ENCODE assay signal across 8 mouse cellular contexts in the genomic region with DNA sequence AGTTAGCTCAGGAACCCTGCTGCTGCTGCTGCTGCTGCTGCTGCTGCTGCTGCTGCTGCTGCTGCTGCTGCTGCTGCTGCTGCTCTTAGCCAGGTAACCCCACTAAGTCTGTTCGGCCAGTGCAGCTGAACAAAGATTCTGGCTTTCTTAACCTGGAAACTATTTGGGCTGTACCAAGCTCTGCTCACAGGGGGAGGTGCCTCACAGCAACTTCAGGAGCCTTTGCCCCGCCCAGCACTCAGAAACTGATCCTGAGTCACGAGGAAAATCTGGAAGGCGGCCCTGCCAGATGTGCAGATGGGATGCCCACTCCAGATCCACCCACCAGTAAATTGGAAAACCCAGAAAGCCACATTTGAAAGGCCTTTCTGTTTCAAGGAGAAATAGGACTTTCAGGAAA. TPM values are rescaled to one million over a fixed set of nuclear protein-coding genes. Genes with fewer than 3 reads are reported as not detected.
DNase-seq lines count a peak whose midpoint lies in the region; ATAC-seq lines count a peak whose summit lies in the region.

Capn6 (minus strand) TSS at position 203 of the 400 bp plus-strand sequence.

- H3K27me3 ChIP-seq in embryonic facial prominence, embryonic 12.5 days: no peaks in the 10 kb centered on the region
- H3K27me3 ChIP-seq in liver, embryonic 15.5 days: no peaks in the 10 kb centered on the region

- no peaks in the 10 kb centered on the region for H3K9me3 ChIP-seq in embryonic facial prominence, embryonic 12.5 days
- no peaks in the 10 kb centered on the region for H3K9me3 ChIP-seq in liver, embryonic 15.5 days (replicated peaks)

- H3K27ac ChIP-seq in embryonic facial prominence, embryonic 12.5 days: peak within 1 kb of the TSS; percentile 74; the same call in 1 of the 2 replicates
- H3K27ac ChIP-seq in liver, embryonic 15.5 days (replicated peaks): no peak within 1 kb of the TSS

- peak; percentile 52; the same call in 1 of the 2 replicates for ATAC-seq in embryonic facial prominence, embryonic 12.5 days (ENCODE audit: insufficient number of reproducible peaks, insufficient read depth, low FRiP score, low TSS enrichment)
- ATAC-seq in liver, embryonic 15.5 days (ENCODE audit: insufficient read depth): no peak

- peak within 1 kb of the TSS; percentile 46 for H3K4me3 ChIP-seq in embryonic facial prominence, embryonic 12.5 days
- no peak within 1 kb of the TSS for H3K4me3 ChIP-seq in liver, embryonic 15.5 days (replicated peaks)

- H3K4me1 ChIP-seq in embryonic facial prominence, embryonic 12.5 days: no peaks in the 10 kb centered on the region
- no peaks in the 10 kb centered on the region for H3K4me1 ChIP-seq in liver, embryonic 15.5 days (replicated peaks)

- peak within 1 kb of the TSS; percentile 44 for H3K4me2 ChIP-seq in embryonic facial prominence, embryonic 12.5 days (replicated peaks)
- H3K4me2 ChIP-seq in liver, embryonic 15.5 days: no peak within 1 kb of the TSS

- no peaks in the 10 kb centered on the region for H3K36me3 ChIP-seq in embryonic facial prominence, embryonic 12.5 days
- no peaks in the 10 kb centered on the region for H3K36me3 ChIP-seq in liver, embryonic 15.5 days (replicated peaks)

- DNase-seq in NIH3T3 (ENCODE audit: low read depth): peak; percentile 89
- DNase-seq in heart, postnatal 4 days: peak; percentile 31
- peak; percentile 24 for DNase-seq in yolk sac, embryonic 10.5 days (ENCODE audit: low spot score)
- no peak for DNase-seq in left cerebral cortex, postnatal 4 days
- no peak for DNase-seq in cerebellum, adult 9-10 months
- DNase-seq in left cerebral cortex, adult 18-20 months (ENCODE audit: low spot score in 2 of 2): no peak

- WGBS in embryonic facial prominence, embryonic 12.5 days: 15% methylated on average over 4 of the region's 4 CpGs
- WGBS in liver, embryonic 15.5 days (ENCODE audit: insufficient replicate concordance): 37% methylated on average over 4 of the region's 4 CpGs

- intact Hi-C loops in left cerebral cortex, postnatal 4 days (cut with DNase I): no loop called here

- H3K9ac ChIP-seq in embryonic facial prominence, embryonic 12.5 days: peak within 1 kb of the TSS; percentile 56
- no peak within 1 kb of the TSS for H3K9ac ChIP-seq in liver, embryonic 15.5 days

RNA-seq across cellular contexts. Expression of gene Capn6, which starts in this region (rescaled TPM):
- 220 and 225 TPM in 2 replicates for polyA plus RNA-seq in embryonic facial prominence, embryonic 12.5 days (2016; fragmentation: Nextera tagmentation; extraction: Ambion mirVana)
- total RNA-seq in heart, postnatal 4 days (2021): 10 to 100 TPM; 25.0 to 25.1 TPM
- 12.8 and 15.8 TPM in 2 replicates for polyA plus RNA-seq in liver, embryonic 15.5 days (2015; fragmentation: Nextera tagmentation; extraction: Ambion mirVana)
- total RNA-seq in left cerebral cortex, postnatal 4 days (2021): 1 to 10 TPM; 1.0 to 1.7 TPM
- total RNA-seq in left cerebral cortex, adult 18-20 months (2021): 1 to 10 TPM; 1.2 to 1.4 TPM

Comparison
In these comparisons a context has a peak if more than half of its experiments do, and no peak if none do; other contexts are left out.
1. RNA of gene Capn6 (total RNA-seq): 25.0 to 25.1 TPM in heart, postnatal 4 days; 1.0 to 1.7 TPM in left cerebral cortex, postnatal 4 days and 1.2 to 1.4 TPM in left cerebral cortex, adult 18-20 months; every median in the first group is over 4 times any median in the second.
2. RNA of gene Capn6 (polyA plus RNA-seq): 220 to 225 TPM in embryonic facial prominence, embryonic 12.5 days; 12.8 to 15.8 TPM in liver, embryonic 15.5 days; every median in the first group is over 10 times any median in the second.
3. DNase-seq: peak in NIH3T3 (single experiment), heart, postnatal 4 days (single experiment) and yolk sac, embryonic 10.5 days (single experiment); none in left cerebral cortex, postnatal 4 days (single experiment), cerebellum, adult 9-10 months (single experiment) and left cerebral cortex, adult 18-20 months (0 of 2).